Mouse (Mus musculus): ENCODE data around the gene Qdpr.
A peak's percentile ranks its signal among the peaks of the same experiment; 100 is the strongest.
"Not testable (repeated sequence)": the region's sequence is repeated elsewhere in the genome, so short reads cannot be mapped to it uniquely, and the experiment has no call there.

Gene Qdpr

DNA sequence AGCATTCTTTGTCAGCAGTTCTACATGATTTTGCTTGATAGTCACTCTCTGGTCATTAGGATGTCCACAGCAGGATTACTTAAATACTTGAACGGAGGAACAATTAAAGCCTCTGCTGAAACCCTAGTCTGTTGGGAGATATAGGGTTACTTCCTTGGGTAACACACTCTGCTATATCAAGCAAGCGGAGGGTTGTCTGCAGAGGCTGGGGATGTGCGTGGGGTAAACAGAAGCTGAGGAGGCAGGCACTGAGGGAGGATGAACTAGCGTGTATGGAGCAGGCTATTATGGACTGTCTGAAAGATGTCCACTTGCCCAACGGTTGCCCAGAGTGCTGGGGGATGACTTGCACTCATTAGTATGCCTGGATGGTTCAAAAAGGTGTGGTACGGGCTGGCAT is 3.4 kb upstream of the Qdpr start, which contains the start of gene Clrn2:
Clrn2 (plus strand) TSS at position 301 of the 400 bp plus-strand sequence.
- no peak for DNase-seq (ENCODE audit: low spot score)

DNA sequence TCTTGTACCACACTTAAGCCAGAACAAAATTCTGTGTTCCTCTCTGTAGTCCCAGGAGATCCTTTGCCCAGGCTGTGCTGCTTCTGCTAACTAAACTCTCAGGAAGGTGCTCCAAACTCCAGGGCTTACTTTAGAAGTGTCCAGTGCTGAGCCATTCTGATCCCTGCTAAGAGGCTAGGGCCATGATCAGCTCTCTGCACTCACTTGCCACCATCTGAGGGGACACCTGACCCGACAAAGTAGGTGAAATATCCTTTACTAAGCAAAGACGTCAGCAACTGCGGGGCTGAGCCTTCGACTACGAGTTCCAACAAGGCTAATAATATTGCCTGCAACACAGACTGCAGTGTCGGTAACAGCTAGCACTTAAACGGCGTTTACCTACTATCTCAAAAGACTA is 830 bp downstream of the Qdpr start:
- DNase-seq (ENCODE audit: low spot score), result peak; percentile 23

DNA sequence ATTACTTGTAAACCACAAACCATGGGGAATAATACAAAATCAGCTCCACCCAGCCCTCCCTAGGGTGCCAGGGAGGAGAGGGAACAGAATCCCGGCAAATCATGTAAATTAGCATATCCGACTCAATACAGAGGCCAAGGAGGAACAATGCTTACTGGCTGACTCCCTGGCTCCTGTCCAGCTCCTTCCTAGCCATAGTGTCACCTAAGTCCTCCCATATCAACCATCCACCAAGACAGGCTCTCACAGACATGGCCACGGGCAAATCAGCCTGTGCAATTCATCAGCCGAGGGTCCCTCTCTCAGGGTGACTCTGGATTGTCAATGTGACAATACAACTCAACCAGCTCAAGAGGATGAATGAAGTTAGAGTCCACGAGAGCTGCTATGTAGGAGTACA is 1.4 kb downstream of the Qdpr start:
- DNase-seq (ENCODE audit: low spot score), result no peak

DNA sequence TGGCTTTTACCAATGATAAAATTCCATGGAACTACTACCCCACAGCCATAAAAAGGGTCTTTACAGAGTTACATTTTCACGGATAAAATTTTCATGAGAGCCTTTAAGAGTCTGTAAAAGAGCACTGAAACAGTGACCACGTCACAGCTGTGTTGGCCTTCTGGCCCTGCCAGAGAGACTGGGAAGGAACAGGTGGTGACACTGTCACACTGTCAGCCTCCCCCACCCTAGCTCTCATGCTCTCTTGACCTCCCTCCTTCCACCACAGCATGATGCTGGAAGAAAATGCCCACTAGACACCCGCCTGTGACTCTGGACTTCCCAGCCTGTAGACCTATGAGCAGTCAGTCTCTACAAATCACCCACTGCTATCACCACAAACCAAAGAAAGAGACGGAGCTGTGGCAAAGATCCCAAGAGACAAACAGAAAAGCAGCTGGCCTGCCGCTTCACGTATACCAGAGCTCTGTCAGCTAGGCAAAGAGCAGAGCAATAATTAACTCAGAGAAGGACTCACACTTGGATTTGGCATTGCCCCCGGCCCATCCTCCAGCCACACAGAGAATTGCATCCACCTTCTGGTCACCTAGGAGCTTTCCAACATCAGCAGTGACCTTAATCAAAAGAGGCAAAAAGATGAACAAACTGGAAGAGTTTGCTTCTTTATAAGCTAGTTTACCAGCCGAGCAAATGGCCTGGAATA is 5.8 kb downstream of the Qdpr start:
- no peak for DNase-seq (ENCODE audit: low spot score)

DNA sequence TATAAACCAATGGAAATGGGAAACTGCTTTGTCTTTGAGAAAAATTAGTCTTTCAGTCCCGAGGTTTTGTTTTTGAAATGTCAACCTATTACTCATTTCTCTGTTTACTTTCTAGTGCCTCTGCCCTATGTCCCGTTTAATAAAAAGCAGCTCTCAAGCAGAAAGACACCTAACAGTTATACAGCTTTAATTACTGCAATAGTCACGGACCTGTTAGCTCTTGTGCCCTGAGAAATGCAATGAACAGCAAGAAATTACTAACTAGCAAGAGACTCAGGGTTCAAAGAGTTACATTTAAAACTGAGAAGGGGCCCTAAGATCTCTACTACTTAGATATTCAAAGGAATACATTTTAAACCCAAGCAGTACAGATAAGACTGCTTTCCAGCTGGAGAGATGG is 8.3 kb downstream of the Qdpr start:
- DNase-seq (ENCODE audit: low spot score), result no peak

DNA sequence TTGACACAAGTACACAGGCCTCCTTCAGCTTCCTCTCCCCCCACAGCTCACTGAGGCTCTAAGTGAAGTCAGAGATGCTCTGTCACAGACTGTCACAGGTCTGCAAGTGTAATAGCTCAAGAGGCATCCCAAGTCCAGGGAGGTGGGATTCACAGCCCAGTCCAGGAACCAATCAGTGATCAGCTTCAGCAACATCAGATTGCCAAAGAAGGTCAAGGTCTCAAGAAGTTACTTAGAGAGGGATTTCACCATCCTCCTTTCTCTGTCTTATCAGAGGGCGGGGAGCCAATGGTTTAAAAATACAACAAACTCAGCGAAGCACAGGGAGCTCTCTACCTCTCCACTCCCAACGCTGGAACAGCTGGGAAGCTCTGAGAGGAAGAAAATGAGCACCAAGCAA is 8.9 kb downstream of the Qdpr start:
- DNase-seq (ENCODE audit: low spot score), result no peak

DNA sequence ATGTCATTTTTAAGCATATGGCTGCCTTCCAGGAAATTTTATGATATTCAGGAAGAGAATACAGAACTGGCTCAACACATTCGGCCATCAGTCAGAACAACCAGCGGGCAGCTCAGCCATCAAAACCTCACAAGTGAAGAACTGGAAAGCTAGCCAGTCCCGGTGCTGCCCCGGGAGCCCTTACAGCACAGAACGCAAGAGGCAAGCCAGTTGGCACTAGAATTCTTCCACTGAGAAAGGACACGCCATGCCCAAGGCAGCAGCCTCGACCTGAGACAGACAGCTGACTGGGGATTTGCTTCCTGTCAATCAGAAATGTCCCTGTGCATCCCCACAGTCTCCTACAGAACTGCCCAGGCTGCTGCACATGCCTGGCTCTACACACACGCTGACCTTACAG is 11.7 kb downstream of the Qdpr start:
- no peak for DNase-seq (ENCODE audit: low spot score)

DNA sequence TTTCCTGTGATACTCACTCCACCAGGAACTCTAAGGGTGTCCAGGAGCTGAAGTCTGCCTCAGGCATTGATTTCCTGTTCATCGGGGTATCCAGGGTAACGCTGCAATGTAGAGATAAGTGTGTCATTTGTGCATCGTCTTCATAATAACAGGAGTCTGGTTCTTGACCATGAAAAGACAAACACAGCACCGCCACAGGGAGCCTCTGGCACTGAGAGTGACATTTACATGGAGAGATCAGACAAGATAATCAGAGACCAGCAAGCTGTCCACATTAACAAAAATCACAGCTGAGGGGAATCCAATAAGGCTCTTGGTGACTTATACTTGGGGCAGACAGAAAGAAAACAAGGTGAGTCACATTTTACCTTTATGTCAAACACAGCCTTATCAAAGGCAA is 12.2 kb downstream of the Qdpr start:
- no peak for DNase-seq (ENCODE audit: low spot score)

DNA sequence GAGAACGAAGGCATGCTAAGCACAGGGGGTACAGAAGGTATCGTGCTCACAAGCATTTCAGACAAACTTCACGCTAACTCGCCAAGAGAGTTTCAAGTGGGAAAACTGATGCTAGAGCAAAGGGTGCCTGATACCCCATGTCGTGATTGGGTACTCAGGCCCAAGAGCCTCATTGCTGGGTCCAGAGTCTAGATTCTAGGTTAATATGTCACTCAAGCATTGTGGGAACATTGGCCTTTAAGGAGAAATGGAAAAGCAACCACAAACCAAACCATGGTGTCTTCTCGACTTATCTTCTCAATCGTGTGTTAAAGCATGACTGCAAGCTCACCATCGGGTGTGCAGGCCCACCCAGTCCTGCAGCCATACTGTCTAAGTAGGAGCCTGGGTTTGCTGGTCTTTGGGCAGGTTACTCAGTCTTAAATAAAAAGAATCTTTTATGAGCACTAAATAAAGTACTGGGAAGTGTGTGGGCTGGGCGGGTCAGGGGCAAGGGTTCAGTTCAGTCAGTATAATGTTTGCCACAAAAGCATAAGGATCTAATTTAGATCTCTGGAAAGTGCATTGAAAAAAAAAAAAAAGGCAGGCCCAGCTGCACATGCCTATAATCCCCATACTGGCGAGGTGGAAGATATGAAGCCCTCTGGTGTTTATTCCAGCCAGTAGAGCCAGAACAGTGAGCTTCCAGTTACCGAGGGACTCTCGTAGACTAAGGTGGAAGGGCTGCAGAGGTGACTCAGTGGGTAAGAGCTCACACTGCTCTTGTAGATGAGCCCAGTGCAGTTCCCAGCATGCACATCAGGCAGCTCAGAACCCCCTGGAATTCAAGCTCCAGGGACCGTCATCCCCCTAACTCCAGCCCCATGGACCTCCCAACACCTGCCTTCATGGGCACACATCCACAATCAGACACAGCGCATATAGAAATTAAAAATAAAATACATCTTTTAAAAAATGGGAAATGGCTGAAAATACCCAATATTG is 13.8 kb downstream of the Qdpr start:
- no peak for DNase-seq (ENCODE audit: low spot score)

DNA sequence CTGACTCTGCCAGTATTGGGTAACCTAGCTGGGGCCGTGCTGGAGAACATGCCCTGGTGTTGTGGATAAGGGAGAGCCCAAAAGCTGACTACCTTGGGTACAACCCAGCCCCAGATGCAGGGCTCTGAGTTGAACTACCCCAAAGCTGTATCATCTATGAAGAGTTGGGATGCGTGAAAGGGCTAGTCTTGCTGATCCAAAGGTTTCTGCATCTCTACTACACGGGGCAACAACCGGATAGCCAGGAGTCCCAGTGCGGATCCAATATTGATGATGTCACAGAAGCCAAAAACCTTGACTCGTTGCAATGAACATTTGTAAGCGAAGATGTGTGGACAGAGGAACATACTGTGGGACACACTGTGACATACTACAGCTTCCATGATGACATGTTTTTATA is 22.1 kb downstream of the Qdpr start:
- DNase-seq (ENCODE audit: low spot score), result no peak

DNA sequence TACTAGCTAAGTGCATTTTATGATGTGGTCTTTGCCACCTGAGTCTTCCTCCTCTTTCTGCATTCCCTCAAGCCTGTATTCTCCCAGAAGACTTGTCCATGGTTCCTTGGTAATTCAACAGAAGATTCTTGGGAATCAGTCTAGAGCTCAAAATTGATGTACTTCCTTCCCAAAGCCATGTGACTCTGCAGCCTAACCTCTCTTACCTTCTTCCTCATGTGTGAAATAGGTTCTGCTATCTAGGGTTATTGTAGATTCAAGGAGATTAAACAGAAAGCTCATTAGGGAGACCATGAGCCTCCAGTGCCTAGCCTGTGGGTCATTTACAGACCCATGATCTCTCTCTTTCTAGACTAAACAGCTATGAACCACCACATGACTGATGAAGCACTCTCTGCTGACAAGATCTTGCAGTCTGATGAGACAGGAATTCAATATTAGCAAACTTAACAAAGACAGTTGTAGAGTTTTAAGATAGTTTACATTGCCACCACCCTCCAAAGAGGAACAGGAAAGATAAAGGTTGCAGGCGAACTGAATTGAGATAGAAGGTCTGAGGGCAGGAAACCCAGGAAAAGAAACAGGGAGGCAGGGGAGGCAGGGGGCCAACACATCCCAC is 23.5 kb downstream of the Qdpr start:
- DNase-seq (ENCODE audit: low spot score), result no peak

DNA sequence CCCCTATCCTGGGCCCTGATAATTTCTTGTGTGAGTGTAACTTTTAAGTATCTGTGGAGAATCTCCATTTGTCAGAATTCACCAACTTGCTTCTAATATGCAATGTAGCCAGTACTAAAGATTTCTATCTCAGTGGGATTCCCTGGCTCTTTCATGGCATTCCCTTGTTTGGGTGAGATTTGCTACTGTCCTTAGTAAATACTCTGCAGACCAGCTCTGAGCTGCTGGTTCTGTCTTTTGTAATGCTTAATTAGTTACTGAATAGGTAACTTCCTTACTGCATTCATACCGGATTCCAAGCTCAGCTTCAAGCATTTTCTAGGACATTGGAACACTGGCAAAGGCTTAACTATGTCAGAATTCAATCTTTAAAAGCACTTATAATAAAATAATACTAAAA is 24.3 kb downstream of the Qdpr start:
- not testable (repeated sequence) for DNase-seq (ENCODE audit: low spot score)

DNA sequence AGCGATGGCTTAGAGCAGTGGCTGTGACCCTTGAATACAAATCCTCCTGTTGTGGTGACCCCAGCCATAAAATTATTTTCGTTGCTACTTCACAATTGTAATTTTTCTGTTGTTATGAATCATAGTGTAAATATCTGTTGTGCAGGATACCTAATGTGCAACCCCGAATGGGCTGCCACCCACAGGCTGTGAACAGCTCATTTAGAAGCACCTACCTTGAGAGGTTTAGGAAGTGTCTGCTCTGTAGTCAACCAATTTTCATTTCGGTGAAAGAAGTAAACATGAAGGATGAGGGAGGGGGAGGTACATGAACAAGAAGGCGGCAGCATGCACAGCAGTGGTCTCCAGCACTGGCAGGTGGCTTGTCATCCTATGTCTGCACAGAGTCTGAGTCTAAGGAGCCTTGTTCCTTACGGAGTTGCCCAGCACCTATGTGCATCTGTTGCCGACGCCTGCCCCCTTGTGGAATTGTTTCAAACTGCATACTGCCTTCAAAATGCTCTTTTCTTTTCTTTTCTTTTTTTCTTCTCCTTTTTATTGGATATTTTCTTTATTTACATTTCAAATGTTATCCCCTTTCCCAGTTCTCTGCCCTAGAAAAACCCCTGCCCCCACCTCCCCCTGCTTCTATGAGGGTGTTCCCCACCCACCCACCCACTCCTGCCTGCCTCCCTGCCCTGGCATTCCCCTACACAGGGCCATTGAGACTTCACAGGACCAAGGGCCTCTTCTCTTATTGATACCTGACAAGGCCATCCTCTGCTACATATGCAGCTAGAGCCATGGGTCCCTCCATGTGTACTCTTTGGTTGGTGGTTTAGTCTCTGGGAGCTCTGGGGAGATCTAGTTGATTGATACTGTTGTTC is 25.8 kb downstream of the Qdpr start:
- DNase-seq (ENCODE audit: low spot score), result peak; percentile 71

DNA sequence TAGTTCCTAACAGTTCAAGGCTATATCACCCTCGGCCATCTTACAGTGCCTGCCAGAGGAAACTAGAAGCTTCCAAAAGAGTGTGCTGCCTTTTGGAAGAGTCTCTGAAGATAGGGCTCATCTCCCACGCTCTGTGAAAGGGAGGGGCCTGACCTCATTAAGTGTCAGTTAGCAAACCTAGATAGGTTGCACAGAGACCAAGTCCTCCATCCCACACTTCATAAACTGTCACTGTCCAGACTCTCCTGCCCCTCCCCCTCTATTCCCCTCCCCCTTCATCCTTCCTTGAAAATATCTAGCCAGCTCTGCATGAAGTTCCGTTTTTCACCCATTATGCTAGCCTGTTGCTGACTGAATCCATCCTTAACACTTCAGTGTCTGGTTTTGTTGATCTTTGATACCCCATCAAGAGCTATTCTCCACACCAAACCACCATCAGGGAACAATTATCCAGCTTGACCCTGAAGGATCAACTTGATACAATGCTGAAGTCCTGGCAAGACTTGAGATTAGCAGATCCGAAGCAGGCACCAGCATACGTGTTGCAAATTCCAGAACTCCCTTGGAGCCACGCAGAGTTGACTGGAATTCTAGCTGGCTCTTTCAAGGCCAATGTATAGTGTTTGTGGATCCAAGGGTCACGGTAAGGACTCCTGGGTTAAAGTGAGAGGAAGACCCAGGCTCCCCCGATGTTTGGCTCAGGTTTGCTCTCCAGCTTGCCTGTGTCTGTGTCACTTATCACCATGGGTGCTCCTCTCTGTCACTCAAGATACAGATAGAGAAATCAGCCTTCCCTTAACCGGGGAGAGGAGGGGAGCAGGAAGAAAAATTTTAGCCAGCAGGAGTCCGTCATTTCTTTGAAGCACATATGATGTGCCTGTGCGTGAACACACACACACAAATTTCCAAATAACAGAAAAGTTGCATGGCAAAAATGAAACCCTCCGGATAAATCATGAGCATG is 27.9 kb downstream of the Qdpr start:
- peak; percentile 58 for DNase-seq (ENCODE audit: low spot score)

DNA sequence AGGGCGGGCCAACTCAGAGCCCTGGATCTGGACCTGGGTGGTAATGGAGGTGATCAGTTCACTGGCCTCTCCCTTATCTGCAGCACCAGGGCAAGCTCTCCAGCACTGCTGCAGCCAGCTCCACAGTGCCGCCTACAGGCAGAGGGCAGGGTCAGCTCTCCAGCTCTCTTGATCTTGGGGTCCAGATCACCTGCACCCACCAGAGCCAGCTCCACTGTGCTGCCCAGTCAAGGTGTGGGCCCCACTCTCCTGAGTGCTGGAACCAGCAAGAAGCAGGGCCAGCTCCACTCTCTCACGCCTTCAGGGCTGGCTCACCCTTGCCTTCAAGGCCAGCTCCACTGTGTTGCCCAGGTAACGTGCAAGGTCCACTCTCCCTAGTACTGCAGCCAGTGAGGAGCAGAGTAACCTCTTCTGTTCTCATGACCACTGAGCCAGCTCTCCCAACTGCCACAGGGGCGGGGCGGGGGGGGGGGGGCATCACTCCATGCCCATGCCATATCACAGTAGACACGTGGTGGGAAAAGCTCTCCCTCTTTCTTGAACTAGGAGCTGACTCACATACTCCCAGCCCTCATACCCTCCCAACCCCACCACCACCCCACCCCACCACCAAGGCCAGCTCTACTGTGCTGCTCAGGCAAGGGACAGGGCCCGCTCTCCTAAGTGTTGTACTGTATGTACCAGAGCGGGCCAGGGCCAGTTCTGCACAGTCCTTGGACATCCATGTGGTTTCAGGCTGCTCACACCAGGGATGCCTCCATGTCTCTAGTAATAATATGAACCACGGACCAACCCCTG is 30.0 kb downstream of the Qdpr start:
- peak; percentile 55 for DNase-seq (ENCODE audit: low spot score)

DNA sequence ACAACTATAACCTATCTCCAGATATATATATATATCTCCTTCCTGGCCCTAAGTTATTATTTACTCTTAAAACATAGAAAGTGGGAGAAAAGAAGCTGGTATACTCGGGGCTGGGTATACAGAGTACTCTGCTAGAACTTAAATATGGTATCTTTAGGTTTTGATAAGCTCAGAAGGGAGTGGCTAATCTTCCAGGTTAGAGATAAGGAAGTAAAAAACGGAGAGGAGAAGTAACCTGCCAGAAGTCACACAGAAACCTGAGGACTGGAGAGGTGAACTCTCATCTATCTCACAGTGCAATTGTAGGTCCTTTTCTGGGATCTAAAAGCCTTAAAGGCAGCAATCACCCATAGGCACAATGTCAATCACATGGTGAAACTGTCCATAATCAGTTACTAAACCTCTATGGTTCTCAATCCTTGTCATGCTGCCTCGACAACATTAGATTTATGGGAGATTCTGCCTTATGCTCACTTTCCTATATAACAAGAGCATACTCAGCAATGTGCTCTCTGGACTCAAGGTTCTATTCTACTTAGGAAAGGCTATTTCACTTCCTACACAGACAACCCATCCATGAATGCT is 32.1 kb downstream of the Qdpr start:
- no peak for DNase-seq (ENCODE audit: low spot score)

DNA sequence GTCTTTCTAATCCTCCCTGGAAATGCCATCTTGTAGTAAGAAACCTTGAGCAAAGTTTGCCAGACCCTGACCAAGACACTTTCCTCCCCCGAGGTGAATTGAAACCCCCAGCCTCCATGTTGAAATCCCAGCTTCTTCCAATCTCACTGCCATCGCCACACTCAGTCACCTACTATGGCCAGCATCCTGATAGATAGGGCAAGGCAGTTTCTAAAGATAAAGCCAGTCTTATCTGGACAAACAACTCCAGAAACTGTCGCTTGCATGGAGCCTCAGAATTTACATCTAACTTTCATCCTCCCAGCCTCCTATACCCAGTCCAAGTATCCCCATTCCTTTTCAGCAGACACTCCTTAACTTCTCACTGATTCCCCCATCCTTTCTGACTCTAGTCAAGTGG is 33.6 kb downstream of the Qdpr start:
- no peak for DNase-seq (ENCODE audit: low spot score)

DNA sequence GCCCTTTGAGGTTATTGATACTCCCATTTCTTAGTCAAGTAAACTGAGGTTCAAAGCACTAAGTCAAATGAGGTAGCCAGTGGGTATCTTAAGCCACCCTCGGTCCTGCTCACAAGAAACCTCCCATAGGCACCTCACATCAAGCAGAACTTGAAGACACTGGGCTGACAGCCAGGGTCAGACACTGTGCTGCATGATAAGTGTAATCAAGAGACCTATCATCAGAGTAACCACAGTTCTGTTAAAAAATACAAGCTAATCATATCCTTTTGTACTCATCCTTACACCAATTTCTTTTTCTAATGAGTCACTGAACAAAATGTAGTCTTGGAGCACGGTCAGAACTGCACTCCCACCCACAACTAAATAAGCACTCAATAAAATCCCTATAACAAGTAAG is 43.9 kb downstream of the Qdpr start:
- DNase-seq (ENCODE audit: low spot score), result no peak

DNA sequence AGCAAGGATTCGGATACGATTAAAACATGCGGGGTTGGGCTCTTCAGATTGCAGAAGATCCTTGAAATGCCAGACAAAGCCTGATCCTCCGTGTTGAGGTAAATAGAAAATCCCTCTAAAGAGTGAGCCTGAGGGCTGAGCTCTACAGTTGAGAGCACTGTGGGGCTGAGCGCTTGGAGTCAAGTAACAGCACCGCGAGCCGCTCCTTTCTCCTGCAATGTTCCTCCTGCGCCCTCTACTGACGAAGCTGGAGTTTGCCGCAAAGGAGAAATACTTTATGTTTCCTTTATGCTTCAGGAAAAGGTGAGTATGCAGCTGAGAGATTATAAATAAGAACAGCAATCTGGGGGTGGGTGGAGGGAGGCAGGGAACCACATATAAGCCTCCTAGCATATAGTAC is 47.4 kb downstream of the Qdpr start:
- peak; percentile 88 for DNase-seq (ENCODE audit: low spot score)
